Comparison of ENCODE assay signal across 8 mouse cellular contexts in genomic region chr4:124704797-124705474, GRCm38 (mm10). TPM values are rescaled to one million over a fixed set of nuclear protein-coding genes. Genes with fewer than 3 reads are reported as not detected.
A peak's percentile ranks its signal among the peaks of the same experiment; 100 is the strongest.
DNase-seq lines count a peak whose midpoint lies in the region; ATAC-seq and TF ChIP-seq lines count a peak whose summit lies in the region.

No protein-coding gene starts in this region.

- H3K9ac ChIP-seq in heart, embryonic 15.5 days: peak overlapping the region; percentile 43; the same call in 1 of the 2 replicates

- peaks cover 17% of the 10 kb centered on the region for H3K36me3 ChIP-seq in E14TG2a.4 (ENCODE audit: insufficient read depth, low read length)
- peaks cover 3% of the 10 kb centered on the region; the same call in 1 of the 2 replicates for H3K36me3 ChIP-seq in heart, embryonic 15.5 days

- no peak; the same call in 1 of the 2 replicates for ATAC-seq in heart, embryonic 15.5 days (replicated peaks; ENCODE audit: insufficient number of reproducible peaks, insufficient read depth, low FRiP score, low read depth)

- H3K27me3 ChIP-seq in E14TG2a.4 (ENCODE audit: insufficient read depth, low read length): peaks cover 8% of the 10 kb centered on the region
- H3K27me3 ChIP-seq in heart, embryonic 15.5 days: no peaks in the 10 kb centered on the region

- 16% methylated on average over 11 of the region's 11 CpGs for WGBS in heart, embryonic 15.5 days

- no peaks in the 10 kb centered on the region for H3K9me3 ChIP-seq in E14TG2a.4 (ENCODE audit: low read length)
- no peaks in the 10 kb centered on the region for H3K9me3 ChIP-seq in heart, embryonic 15.5 days (replicated peaks)

- peak overlapping the region; percentile 44 for H3K4me2 ChIP-seq in heart, embryonic 15.5 days

- DNase-seq in embryo, embryonic 10 days (ENCODE audit: low spot score): peak; percentile 58
- peak; percentile 83 for DNase-seq in kidney, postnatal 10 days
- peak; percentile 72 to 86 for DNase-seq in lung, postnatal 4 days
- DNase-seq in thymus, postnatal 4 days: peak; percentile 58
- DNase-seq in cerebellum, adult 9-11 months: no peak
- no peak for DNase-seq in cerebellum, postnatal 25 days

- no peak for TF ChIP-seq CTCF in E14TG2a.4 (conservative IDR thresholded peaks at IDR 0.05; ENCODE audit: low read length)

- peak overlapping the region; percentile 91 for H3K27ac ChIP-seq in heart, embryonic 15.5 days

- peaks cover 84% of the 10 kb centered on the region for H3K4me1 ChIP-seq in E14TG2a.4 (replicated peaks; ENCODE audit: low read depth, low read length)
- H3K4me1 ChIP-seq in heart, embryonic 15.5 days (replicated peaks): peaks cover 71% of the 10 kb centered on the region

- H3K4me3 ChIP-seq in E14TG2a.4 (replicated peaks; ENCODE audit: low read length): peak overlapping the region; percentile 39
- peak overlapping the region; percentile 4; the same call in 1 of the 2 replicates for H3K4me3 ChIP-seq in heart, embryonic 15.5 days

RNA-seq across cellular contexts. Expression of gene Fhl3, which starts 4.4 kb away (rescaled TPM):
- 6.2 and 7.5 TPM in 2 replicates for polyA plus RNA-seq in heart, embryonic 15.5 days (2015; fragmentation: Nextera tagmentation; extraction: Ambion mirVana)

RNA-seq across cellular contexts. Expression of gene Sf3a3, which starts 9.6 kb away (rescaled TPM):
- 73.6 and 86.5 TPM in 2 replicates for polyA plus RNA-seq in heart, embryonic 15.5 days (2015; fragmentation: Nextera tagmentation; extraction: Ambion mirVana)

RNA-seq across cellular contexts. Expression of gene Utp11, which starts 11.5 kb away (rescaled TPM):
- polyA plus RNA-seq in heart, embryonic 15.5 days (2015; fragmentation: Nextera tagmentation; extraction: Ambion mirVana): 42.6 and 47.5 TPM in 2 replicates

RNA-seq across cellular contexts. Expression of gene Inpp5b, which starts 36.7 kb away (rescaled TPM):
- 13.7 and 15.5 TPM in 2 replicates for polyA plus RNA-seq in heart, embryonic 15.5 days (2015; fragmentation: Nextera tagmentation; extraction: Ambion mirVana)

RNA-seq across cellular contexts. Expression of gene Pou3f1, which starts 48.3 kb away (rescaled TPM):
- 0.14 and 0.15 TPM in 2 replicates for polyA plus RNA-seq in heart, embryonic 15.5 days (2015; fragmentation: Nextera tagmentation; extraction: Ambion mirVana)

Comparison
In these comparisons a context has a peak if more than half of its experiments do, and no peak if none do; other contexts are left out.
1. DNase-seq: peak in embryo, embryonic 10 days (single experiment), kidney, postnatal 10 days (single experiment), lung, postnatal 4 days (2 of 2) and thymus, postnatal 4 days (single experiment); none in cerebellum, adult 9-11 months (single experiment) and cerebellum, postnatal 25 days (0 of 2).